Mouse (Mus musculus) granulocyte monocyte progenitor cell, adult 5-6 weeks (primary cell): ENCODE results near the gene Muc2. TPM values are rescaled to one million over a fixed set of nuclear protein-coding genes. Genes with fewer than 3 reads are reported as not detected.
"Not testable (repeated sequence)": the region's sequence is repeated elsewhere in the genome, so short reads cannot be mapped to it uniquely, and the experiment has no call there.

Experiments
- ATAC-seq: replicated peaks from 2 replicates; pipeline ENCODE4 v1.8.0; 2016; ENCODE audit warnings: mild to moderate bottlenecking, moderate TSS enrichment, inconsistent platforms; ENCODE audit not compliant: poor library complexity, severe bottlenecking
- total RNA-seq, 2 experiments: library from RNA; stranded (forward) in 1 of 2; stranded (reverse) in 1 of 2; fragments of 200-712, 200-1000 nt in 1 of 2; fragments of >200 nt in 1 of 2; fragmentation: Nextera tagmentation in 1 of 2; gene quantifications; 2 replicates each; pipeline ENCODE4 v1.2.3; 2014 to 2017

The Muc2 gene
- total RNA-seq (2014; fragmentation: Nextera tagmentation): not detected in 2 replicates
- total RNA-seq (2017): not detected in 2 replicates

DNA sequence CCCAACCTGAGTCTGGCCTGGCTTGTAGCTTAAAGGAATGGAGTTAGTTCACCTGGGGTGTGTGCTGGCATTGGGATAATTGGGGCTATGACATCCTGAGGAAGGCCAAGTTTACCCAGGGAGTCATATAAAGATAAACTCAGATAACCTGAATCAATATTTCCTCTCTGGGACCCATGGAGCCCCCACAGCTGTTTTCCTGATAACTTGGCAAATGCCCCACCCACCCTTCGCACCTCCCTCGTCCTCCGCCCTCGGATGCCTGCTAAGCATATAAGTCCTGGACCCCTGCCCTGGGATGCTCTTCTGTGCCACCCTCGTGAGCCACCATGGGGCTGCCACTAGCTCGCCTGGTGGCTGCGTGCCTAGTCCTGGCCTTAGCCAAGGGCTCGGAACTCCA lies at the start of gene Muc2:
Muc2 (plus strand) TSS at position 301 of the 400 bp plus-strand sequence.
- no peak for ATAC-seq

DNA sequence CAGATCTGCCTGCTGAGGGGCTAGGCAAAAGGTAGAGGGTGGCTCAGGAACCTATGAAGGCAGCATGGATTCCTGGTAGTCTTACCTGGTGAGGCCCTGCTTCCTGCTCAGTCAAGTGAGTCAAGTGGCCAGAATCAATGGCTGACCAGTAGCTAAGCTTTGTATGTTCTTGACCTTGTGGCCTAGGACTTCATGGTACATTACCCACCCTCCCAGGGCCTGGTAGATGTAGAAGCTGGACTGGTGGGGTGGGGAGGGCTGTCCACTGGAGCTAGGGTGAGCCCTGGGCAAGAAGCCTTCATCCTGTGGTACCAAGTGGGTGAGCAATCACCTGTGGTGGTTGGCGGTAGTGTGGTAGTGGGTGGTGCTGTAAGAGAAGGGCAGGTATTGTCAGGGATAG lies 47.8 kb upstream of the Muc2 start:
- no peak for ATAC-seq

DNA sequence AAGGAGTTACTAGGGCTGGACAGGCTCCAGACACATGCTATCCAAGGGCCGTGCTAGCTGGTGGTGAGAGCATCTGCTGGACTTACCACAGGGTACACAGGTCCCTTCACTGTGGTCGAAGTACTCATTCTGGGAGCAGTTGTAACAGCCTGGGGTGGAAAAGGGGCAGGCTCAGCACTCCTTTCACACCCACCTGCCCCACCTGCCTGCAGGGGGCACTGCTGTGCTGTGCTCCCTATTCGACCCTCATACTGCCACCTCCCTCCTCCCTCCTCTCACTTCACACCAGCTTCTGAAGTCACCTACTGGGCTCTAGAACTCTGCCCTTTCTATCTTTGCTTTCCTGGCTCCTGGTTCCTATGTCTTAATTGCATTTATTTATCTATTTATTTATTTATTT lies 47.0 kb upstream of the Muc2 start:
- no peak; the same call in 1 of the 2 replicates for ATAC-seq

DNA sequence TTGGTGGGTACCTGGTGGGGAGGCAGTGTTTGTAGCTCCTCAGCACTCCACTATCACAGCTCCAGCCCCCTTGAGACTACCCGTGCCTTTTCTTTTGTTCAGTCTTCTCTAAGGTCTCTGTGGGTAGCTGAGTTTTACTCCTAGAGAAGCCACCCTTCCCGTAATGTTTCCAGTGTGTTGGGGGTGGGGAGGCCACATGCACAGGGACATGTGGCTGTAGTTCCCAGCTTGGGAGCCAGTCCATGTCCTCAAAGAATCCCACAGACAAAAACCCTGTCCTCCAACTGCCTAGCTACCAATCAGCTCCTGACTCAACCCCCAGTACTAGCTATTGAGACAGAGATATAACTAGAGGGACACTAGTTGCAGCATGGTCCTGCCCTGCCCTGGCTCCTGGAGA lies 43.1 kb upstream of the Muc2 start:
- ATAC-seq: no peak

DNA sequence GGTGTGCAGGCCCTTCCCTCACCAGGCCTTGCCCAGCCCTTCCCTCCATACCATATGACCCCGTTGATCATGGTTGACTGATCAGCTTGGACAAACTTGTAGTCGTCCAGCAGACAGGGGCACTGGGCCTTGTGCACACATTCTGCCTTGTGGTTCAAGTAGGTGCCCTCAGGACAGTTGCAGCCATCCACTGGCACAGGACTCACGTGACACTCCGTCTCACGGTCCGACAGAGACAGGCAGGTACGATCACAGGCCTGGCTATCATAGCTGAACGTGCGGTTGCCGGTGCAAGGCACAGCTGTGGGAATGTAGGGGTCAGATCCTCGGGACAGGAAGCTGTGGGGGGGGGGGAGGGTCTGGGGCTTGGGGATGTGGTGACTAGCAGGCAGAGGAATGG lies 42.3 kb upstream of the Muc2 start:
- no peak for ATAC-seq

DNA sequence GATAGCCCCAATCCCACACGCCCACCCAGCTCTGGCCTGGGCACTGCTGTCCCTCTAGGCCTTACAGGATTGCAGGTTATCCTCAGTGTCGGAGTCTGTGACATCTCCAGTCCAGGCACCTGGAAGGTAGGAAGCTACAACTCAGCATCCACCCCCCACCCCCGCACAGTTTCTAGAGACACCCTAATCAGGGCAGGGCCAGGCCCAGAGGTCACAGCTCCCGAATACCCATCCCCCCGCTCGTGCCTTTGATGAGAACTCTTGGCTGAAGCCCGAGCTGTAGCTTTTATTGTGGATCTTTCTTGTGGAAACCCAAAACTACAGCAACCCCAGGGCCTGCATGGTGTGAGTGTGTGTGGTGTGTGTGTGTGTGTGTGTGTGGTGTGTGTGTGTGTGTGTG lies 37.9 kb upstream of the Muc2 start:
- no peak for ATAC-seq

DNA sequence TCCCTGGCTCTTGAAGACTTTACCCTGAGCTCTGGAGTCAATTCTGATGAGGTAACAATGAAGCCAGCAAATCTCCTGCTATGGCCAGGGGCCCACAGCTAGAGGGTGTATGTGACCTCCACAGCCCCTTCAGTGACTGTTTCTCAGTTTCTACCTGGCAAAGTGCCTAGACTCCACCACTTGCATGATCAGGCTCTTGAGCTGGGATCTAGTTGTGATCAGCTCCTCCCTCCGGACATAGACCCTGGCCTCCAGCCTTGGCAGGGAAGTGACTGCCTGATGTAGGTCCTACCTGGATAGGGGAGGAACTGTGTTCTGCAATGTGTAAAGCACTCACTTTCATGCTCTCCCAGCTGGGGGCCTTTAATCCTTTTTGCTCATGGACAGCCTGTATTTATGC lies 29.8 kb upstream of the Muc2 start:
- ATAC-seq: no peak

DNA sequence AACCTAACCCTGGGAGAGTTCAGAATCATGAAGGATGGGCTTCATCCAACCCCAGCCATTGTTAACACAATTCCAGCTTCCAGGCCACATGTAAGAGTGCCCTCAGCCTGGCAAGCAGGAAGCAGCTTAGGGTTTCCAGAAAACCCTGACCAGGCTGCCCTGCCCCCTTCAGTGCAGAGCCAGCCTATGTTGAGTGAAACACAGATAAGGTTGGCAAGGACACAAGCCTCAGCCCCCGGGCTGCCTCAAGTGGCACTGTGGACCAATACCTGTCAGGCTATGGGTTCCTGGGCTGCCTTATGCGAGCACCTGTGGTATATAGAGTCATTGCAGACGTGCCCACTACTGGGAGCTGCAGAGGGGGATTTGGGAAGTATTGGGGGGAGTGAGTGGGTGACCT lies 28.7 kb upstream of the Muc2 start:
- no peak for ATAC-seq

DNA sequence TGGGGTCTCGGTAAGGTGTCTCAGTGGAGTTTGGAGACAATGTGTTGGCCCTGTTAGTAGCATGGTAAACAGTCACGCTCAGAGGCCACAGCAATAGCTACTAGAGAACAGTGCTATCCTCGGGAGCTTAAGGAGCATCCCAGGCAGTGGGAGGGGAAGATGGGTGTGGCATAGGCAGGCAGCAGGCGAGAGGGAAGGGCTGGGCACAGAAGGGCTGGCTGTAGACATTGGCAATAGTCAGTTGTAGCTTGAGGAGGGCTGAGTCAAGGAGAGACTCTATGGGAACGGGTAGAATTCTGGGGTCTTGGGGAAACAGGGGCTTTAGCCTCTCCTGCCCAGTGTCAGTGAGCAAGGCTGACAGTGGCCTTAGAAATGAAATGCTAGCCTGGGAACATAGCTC lies 27.9 kb upstream of the Muc2 start:
- ATAC-seq: no peak

DNA sequence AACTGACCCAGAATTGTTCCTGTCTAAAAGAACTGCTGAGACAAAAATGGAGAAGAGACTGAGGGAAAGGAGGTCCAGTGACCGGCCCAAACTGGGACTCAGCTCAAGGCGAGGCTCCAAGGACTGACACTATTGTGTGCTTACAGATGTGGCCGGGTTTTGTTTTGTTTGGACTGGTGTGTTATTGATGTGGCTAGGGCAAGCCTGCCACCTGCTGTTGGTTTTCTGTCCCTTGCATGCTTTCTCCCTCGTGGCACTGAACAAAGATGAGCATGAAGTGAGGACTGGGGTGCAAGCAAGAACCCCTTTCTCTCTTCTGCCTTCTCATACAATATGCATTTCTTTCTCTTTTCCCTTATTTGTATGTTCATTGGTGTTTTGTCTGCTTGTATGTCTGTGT lies 23.9 kb upstream of the Muc2 start:
- peak; percentile 50 for ATAC-seq

DNA sequence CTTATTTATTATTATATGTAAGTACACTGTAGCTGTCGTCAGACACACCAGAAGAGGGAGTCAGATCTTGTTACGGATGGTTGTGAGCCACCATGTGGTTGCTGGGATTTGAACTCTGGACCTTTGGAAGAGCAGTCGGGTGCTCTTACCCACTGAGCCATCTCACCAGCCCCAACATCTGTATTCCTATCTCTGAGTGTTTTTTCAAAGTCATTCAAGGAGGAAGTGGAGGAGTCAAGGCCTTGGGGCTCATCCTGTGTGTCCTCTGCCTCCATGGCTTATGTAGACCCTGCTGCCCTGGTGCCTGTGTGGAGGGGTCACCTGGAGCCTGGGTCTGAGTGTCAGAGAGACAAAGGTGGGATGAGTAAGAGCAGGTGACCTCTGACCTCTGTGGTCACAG lies 21.0 kb upstream of the Muc2 start:
- not testable (repeated sequence) for ATAC-seq

DNA sequence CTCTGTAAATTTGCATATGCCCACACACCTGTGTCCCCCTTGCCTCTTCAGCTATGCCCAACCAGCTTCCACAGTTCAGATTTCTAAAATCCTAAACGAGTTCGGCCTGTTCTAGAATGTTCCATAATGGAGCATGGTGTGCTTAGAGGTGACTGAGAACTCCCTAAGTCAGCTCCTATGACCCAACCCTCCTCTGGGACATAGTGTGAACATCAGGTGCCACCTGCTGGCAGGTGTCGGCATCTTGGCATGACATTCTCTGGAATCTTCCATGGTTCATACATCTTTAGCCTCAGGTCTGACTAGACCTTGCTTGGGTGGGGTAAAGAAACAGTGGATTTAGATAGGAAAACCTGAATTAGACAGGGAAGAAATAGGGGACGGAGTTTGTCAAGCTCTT lies 19.1 kb upstream of the Muc2 start:
- ATAC-seq: peak; percentile 48

DNA sequence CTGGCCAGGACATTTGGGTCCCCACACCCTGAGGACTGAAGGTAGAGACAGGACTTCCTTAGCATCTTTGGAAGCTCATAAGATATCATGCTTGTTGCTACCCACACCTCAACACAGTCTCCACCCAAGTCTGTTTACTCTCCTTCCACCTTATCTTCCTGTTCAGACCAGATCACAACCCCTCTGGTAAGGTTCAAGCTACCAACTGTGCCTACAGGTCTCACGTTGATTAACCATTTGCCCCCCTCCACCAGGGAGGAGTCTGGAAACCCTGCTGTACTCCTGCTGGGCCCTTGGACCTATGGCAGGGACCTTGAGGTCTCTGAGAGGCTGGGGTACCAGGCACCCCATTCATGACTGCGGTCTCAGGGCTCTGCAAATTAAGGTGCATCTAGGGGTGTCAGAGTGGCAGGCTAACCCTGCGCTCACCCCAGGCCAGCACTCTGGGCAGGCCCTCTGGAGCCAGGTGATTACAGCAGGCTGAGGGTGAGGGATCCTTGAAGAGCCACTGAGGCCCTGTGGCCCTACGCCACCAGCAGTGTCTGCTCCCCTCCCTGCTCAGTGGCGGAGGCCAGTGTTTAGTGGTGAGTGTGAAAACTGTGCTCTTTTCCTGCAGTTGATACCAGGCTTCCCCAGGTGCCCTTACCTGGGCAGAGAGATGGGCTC lies 18.4 kb upstream of the Muc2 start:
- no peak for ATAC-seq

DNA sequence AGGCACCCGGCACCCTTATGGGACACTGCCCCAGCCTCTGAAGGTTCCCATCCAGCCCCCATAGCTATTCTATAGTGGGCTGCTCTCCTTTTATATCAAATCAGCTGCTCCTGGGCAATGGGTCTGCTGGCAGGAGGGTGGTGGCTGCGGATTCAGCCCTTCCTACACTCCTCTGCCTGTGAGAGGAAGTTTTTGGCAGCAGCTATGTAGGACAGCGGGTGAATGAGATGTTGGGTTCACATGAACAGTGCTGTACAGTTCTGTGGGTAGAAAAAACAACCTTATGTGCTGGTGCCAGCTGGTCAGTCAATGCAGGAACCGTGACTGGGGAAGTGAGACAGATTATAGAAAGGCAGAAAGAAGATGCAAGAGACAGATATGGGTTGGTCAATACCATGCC lies 11.2 kb upstream of the Muc2 start:
- ATAC-seq: peak; percentile 25

DNA sequence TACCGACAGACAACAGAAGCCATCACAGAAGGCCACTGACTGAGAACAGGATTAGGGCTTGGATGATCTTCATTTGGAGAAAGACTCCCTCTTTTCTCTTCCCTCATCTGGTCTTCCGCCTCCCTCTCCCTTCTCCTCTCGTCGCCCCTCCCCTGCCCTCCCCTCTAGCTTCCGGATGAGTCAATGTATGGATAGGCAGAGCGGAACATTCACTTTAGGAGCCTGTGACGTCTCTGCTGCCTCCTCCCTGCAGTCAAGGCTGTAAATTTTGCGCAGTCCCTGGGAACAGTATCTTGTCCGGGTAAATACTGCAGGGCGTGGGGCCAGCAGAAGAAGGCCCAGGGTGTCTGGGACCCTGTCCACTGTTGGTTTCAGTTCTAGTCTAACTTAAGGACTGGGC lies 2.8 kb upstream of the Muc2 start:
- ATAC-seq: no peak

DNA sequence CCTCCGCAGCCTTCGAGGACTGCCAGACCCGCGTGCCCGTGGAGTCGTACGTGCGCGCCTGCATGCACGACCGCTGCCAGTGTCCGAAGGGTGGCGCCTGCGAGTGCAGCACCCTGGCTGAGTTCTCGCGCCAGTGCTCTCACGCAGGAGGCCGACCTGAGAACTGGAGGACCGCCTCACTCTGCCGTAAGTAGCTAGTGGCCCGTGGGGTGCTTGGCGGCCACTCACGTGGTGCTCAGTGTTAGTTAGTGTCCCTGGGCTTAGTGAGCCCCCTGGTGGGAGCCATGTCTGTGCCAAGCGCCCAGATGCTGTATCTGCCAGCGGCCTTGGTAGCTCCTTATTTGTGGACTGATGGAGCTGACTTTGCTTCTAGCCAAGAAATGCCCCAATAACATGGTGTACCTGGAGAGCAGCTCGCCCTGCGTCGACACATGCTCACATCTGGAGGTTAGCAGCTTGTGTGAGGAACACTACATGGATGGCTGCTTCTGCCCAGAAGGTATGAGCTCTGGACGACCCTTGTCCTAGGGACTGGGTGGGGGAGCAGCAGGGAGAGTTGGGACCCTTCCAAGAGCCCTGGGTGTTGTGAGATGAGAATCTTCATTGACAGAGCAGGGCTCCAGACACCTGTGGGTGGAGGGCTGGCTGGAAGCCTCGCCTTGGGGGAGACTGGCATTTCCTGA lies 3.6 kb downstream of the Muc2 start:
- ATAC-seq: peak; percentile 54

DNA sequence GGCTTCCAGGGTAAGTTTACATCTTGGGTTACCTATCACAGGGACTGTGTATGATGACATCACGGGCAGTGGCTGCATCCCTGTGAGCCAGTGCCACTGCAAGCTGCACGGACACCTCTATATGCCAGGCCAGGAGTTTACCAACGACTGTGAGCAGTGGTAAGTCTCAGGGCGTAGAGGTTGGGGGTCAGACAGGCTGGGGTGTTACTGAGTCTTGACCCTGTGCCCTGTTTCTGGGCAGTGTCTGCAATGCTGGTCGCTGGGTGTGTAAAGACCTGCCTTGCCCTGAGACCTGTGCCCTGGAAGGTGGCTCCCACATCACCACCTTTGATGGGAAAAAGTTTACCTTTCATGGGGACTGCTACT lies 4.1 kb downstream of the Muc2 start:
- no peak for ATAC-seq

DNA sequence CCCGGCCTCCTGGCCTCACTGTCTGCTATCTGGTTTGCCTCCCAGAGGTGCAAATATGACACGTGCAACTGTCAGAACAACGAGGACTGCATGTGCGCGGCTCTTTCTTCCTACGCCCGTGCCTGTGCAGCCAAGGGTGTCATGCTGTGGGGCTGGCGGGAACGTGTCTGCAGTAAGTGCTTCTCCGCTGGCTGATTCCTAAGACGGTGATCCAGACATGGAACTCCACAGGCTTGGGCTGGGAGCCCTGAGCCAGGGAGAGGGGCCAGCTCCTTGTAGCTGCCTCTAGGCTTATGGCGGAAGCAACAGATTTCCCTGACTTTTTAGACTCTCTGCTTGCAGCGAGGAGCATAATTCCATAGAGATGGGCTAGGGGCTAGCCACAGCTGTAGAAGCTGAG lies 6.4 kb downstream of the Muc2 start:
- ATAC-seq: no peak

DNA sequence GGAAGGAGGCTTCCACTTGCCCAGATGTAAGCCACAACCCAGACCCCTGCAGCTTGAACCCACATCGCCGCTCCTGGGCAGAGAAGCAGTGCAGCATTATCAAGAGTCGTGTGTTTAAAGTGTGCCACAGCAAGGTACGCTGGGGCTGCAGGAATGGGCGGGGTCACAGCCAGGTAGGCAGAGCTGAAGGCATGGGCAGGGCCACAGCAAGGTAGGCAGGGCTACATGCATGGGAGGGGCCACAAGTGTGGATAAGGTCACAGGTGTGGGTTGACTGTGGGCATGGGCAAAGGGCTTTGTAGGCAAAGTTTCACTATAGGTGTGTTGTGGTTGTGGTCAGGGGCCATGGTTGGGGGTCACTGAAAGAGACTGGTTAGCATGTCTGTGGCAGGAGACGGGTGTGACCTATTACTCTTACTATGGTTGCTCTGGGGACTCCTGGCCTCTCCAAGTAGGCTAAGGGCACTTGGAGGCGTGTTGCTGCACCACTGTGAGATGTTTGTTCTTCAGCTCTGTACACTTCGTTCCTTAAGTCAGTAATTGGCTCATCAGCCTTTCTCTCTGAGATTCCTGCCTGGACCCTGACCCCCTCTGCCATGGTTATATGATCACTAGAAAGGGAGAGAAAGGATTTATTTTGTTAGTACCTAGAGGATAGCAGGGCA lies 9.5 kb downstream of the Muc2 start:
- ATAC-seq: no peak

DNA sequence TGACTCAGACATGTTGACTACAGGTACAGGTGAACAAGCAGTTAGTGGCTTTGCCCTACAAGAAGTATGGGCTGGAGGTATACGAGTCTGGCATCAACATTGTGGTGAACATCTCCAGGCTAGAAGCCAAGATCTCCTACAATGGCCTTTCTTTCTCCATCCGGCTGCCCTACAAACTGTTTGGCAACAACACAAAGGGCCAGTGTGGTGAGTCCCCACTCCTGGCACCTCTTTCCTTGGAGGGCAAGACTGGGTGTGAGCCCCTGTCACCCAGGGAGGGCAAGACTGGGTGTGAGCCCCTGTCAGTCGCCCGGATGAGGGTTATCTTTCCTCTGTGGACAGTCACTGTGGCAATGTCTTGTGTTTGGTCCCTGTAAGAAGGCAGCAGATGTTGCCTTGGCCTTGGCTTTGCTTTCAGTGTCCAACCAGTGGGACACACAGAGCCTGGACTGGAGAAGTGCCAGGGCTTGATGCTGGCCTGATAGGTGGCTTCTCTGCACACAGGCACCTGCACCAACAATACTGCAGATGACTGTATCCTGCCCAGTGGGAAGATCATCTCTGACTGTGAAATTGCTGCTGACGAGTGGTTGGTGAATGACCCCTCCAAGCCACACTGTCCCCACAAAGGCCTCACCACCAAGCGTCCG lies 57.4 kb downstream of the Muc2 start:
- ATAC-seq: no peak

DNA sequence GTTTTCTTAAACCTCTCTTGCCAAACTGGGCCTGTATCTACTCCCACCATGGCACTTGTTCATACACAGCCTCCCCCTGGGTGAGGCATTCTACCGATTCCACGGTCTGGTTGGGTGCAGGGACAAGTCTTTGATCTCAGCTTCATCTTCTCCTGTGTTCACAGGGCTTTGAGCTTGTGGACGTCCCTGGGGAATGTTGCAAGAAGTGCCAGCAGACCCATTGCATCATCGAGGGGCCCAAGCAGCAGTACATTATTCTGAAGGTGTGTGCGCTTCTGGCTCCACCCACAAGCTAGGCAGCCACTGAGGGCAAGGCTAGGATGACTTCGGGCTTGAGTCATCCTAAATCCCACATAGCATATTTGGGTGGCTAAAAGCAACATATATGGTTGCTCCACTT lies 62.4 kb downstream of the Muc2 start:
- ATAC-seq: peak; percentile 48; the same call in 1 of the 2 replicates
